Mouse (Mus musculus) inflammation-experienced regulatory T-cells (primary cell): ENCODE results near the gene Abcf1. TPM values are rescaled to one million over a fixed set of nuclear protein-coding genes. Genes with fewer than 3 reads are reported as not detected.

ENCODE experiments used
- polyA plus RNA-seq, 2 experiments: library from polyadenylated mRNA; unstranded; fragments of 100-300 nt; shearing (Covaris generic); gene quantifications; one replicate each; pipeline ENCODE4 v1.2.1; 2017

Gene Abcf1
- polyA plus RNA-seq = 100 to 1,000 TPM; 127 to 153 TPM

GRCm38 (mm10) chr17:35969418-35970389 is at the start of gene Abcf1:
Abcf1 (minus strand) TSS chr17:35969761.

GRCm38 (mm10) chr17:35979401-35980362 is 10.1 kb upstream of the Abcf1 start, which contains the start of the genes Gnl1 and Prr3:
Gnl1 (plus strand) TSS chr17:35979851.
Prr3 (minus strand) TSS chr17:35980236.

GRCm38 (mm10) chr17:35916297-35917142 is 53.0 kb downstream of the Abcf1 start, which contains the start of the genes Mrps18b and Ppp1r10:
Mrps18b (minus strand) TSS chr17:35916389.
Ppp1r10 (plus strand) TSS chr17:35916434.

GRCm38 (mm10) chr17:35909919-35910369 is 59.6 kb downstream of the Abcf1 start, which contains the start of gene Atat1:
Atat1 (minus strand) TSS chr17:35910075.

Other genes starting within 250 kb of the Abcf1 start
- gene Ier3, start 148.1 kb downstream of the Abcf1 start, polyA plus RNA-seq = 10 to 100 TPM in 1 of 2 experiments, 1 to 10 TPM in 1; 1.3 to 15.6 TPM
- gene Flot1, start 146.5 kb downstream of the Abcf1 start, polyA plus RNA-seq = 10 to 100 TPM; 50.7 to 73.5 TPM
- gene Tubb5, start 131.5 kb downstream of the Abcf1 start, polyA plus RNA-seq = 100 to 1,000 TPM in 1 of 2 experiments, 10 to 100 TPM in 1; 97.3 to 106 TPM
- gene Mdc1, start 128.2 kb downstream of the Abcf1 start, polyA plus RNA-seq = 10 to 100 TPM; 11.1 to 14.2 TPM
- gene Nrm, start 108.4 kb downstream of the Abcf1 start, polyA plus RNA-seq = 10 to 100 TPM; 18.1 to 29.3 TPM
- 100 to 1,000 TPM; 514 to 647 TPM for gene Ppp1r18, start 104.2 kb downstream of the Abcf1 start, polyA plus RNA-seq
- 10 to 100 TPM; 63.2 to 63.3 TPM for gene Dhx16, start 89.9 kb downstream of the Abcf1 start, polyA plus RNA-seq
- 10 to 100 TPM; 46.1 to 55.6 TPM for gene 2310061I04Rik, start 72.3 kb downstream of the Abcf1 start, polyA plus RNA-seq
- gene Atat1, start 59.7 kb downstream of the Abcf1 start, polyA plus RNA-seq = 10 to 100 TPM; 17.2 to 20.9 TPM
- 10 to 100 TPM; 68.4 to 80.0 TPM for gene Mrps18b, start 53.4 kb downstream of the Abcf1 start, polyA plus RNA-seq
- 10 to 100 TPM; 51.4 to 69.4 TPM for gene Ppp1r10, start 53.3 kb downstream of the Abcf1 start, polyA plus RNA-seq
- 10 to 100 TPM; 72.7 to 92.0 TPM for gene Gnl1, start 10.1 kb upstream of the Abcf1 start, polyA plus RNA-seq
- gene Prr3, start 10.5 kb upstream of the Abcf1 start, polyA plus RNA-seq = 10 to 100 TPM; 42.7 to 43.0 TPM
- gene H2-T24, start 50.8 kb upstream of the Abcf1 start, polyA plus RNA-seq = 10 to 100 TPM; 21.7 to 27.2 TPM
- 100 to 1,000 TPM; 636 to 770 TPM for gene H2-T23, start 63.1 kb upstream of the Abcf1 start, polyA plus RNA-seq
- 100 to 1,000 TPM; 196 to 203 TPM for gene H2-T22, start 73.0 kb upstream of the Abcf1 start, polyA plus RNA-seq
- gene Gm6034, start 73.2 kb upstream of the Abcf1 start, polyA plus RNA-seq = under 1 TPM; 0.31 to 0.40 TPM
- gene Gm11127, start 88.6 kb upstream of the Abcf1 start, polyA plus RNA-seq = not detected
- 1 to 10 TPM in 1 of 2 experiments, under 1 TPM in 1; 0.40 to 1.5 TPM for gene Gm19684, start 151.9 kb upstream of the Abcf1 start, polyA plus RNA-seq
- not detected for gene Gm7030, start 159.7 kb upstream of the Abcf1 start, polyA plus RNA-seq
- 10 to 100 TPM in 1 of 2 experiments, 1 to 10 TPM in 1; 9.1 to 12.6 TPM for gene Gm8909, start 198.8 kb upstream of the Abcf1 start, polyA plus RNA-seq
- under 1 TPM; 0.69 to 0.95 TPM for gene H2-T3, start 220.5 kb upstream of the Abcf1 start, polyA plus RNA-seq